Mouse (Mus musculus): ENCODE measurements around the gene Dlst. TPM values are rescaled to one million over a fixed set of nuclear protein-coding genes. Genes with fewer than 3 reads are reported as not detected.
A peak's percentile ranks its signal among the peaks of the same experiment; 100 is the strongest.

Dlst gene
- polyA plus RNA-seq, 1 experiment from 2014 or later = 119 TPM

GRCm38 (mm10) chr12:85177740-85178239, 67.2 kb downstream of the Dlst start, which contains the start of gene Pgf:
Gene Pgf, minus strand, starts transcription at chr12:85177790.
- Histone ChIP-seq H3K4me2 (replicated peaks; ENCODE audit: low read depth, low read length) (peak within 1 kb of the TSS; percentile 73), H3K9me3 (ENCODE audit: control insufficient read depth, low read length) (no peaks in the 10 kb centered on the region), H3K4me3 (ENCODE audit: low read length) (peak within 1 kb of the TSS; percentile 33), H3K4me1 (ENCODE audit: control insufficient read depth, insufficient read depth, low read length) (peaks cover 41% of the 10 kb centered on the region), H3K36me3 (ENCODE audit: control insufficient read depth, insufficient read depth, low read length) (no peaks in the 10 kb centered on the region), H3K27ac (ENCODE audit: low read depth, low read length) (peak within 1 kb of the TSS; percentile 39; the same call in 1 of the 2 replicates), H3K27me3 (ENCODE audit: control insufficient read depth, insufficient read depth, low read length) (no peaks in the 10 kb centered on the region; the same call in 1 of the 2 replicates), H3K9ac (ENCODE audit: low read depth, low read length) (peak within 1 kb of the TSS; percentile 49)
- 71% methylated on average over 10 of the region's 10 CpGs for WGBS
- no peak for ATAC-seq (ENCODE audit: low FRiP score, low TSS enrichment)

GRCm38 (mm10) chr12:85178294-85178693, 67.7 kb downstream of the Dlst start:
- WGBS = 49% methylated on average over 2 of the region's 2 CpGs
- H3K9ac ChIP-seq (ENCODE audit: low read depth, low read length) = no peak overlapping the region
- 0 out of 2 replicates have a peak overlapping the region, but pooled peaks have one; percentile 6 for H3K27ac ChIP-seq (ENCODE audit: low read depth, low read length)
- no peak overlapping the region for H3K4me2 ChIP-seq (replicated peaks; ENCODE audit: low read depth, low read length)
- ATAC-seq (ENCODE audit: low FRiP score, low TSS enrichment) = no peak
- no peak overlapping the region for H3K4me3 ChIP-seq (ENCODE audit: low read length)
- H3K27me3 ChIP-seq (ENCODE audit: control insufficient read depth, insufficient read depth, low read length) = no peaks in the 10 kb centered on the region; the same call in 1 of the 2 replicates
- peaks cover 41% of the 10 kb centered on the region for H3K4me1 ChIP-seq (ENCODE audit: control insufficient read depth, insufficient read depth, low read length)
- no peaks in the 10 kb centered on the region for H3K36me3 ChIP-seq (ENCODE audit: control insufficient read depth, insufficient read depth, low read length)
- no peaks in the 10 kb centered on the region for H3K9me3 ChIP-seq (ENCODE audit: control insufficient read depth, low read length)

- no peaks in the 10 kb centered on the region for H3K9me3 ChIP-seq (ENCODE audit: control insufficient read depth, low read length)
- no peak overlapping the region for H3K27ac ChIP-seq (ENCODE audit: low read depth, low read length)
- ATAC-seq (ENCODE audit: low FRiP score, low TSS enrichment) = no peak
- no peaks in the 10 kb centered on the region for H3K27me3 ChIP-seq (ENCODE audit: control insufficient read depth, insufficient read depth, low read length)
- H3K4me1 ChIP-seq (ENCODE audit: control insufficient read depth, insufficient read depth, low read length) = peaks cover 26% of the 10 kb centered on the region
- H3K4me3 ChIP-seq (ENCODE audit: low read length) = no peak overlapping the region
- 22% methylated on average over 17 of the region's 17 CpGs for WGBS
- no peaks in the 10 kb centered on the region for H3K36me3 ChIP-seq (ENCODE audit: control insufficient read depth, insufficient read depth, low read length)
- no peak overlapping the region for H3K9ac ChIP-seq (ENCODE audit: low read depth, low read length)
- H3K4me2 ChIP-seq (replicated peaks; ENCODE audit: low read depth, low read length) = no peak overlapping the region
These were observed 71.1 kb downstream of the Dlst start for GRCm38 (mm10) chr12:85181475-85182344.

- Histone ChIP-seq H3K9ac (ENCODE audit: low read depth, low read length) (no peak overlapping the region), H3K4me2 (replicated peaks; ENCODE audit: low read depth, low read length) (no peak overlapping the region), H3K27ac (ENCODE audit: low read depth, low read length) (no peak overlapping the region), H3K4me3 (ENCODE audit: low read length) (no peak overlapping the region), H3K27me3 (ENCODE audit: control insufficient read depth, insufficient read depth, low read length) (no peaks in the 10 kb centered on the region), H3K36me3 (ENCODE audit: control insufficient read depth, insufficient read depth, low read length) (no peaks in the 10 kb centered on the region), H3K9me3 (ENCODE audit: control insufficient read depth, low read length) (no peaks in the 10 kb centered on the region), H3K4me1 (ENCODE audit: control insufficient read depth, insufficient read depth, low read length) (peaks cover 21% of the 10 kb centered on the region)
- peak; percentile 46; the same call in 1 of the 2 replicates for ATAC-seq (ENCODE audit: low FRiP score, low TSS enrichment)
- WGBS = 5% methylated on average over 8 of the region's 8 CpGs
These were observed 71.7 kb downstream of the Dlst start for GRCm38 (mm10) chr12:85182345-85182643.

- H3K9me3 ChIP-seq (ENCODE audit: control insufficient read depth, low read length) = no peaks in the 10 kb centered on the region
- H3K4me3 ChIP-seq (ENCODE audit: low read length) = no peak overlapping the region
- no peak overlapping the region for H3K27ac ChIP-seq (ENCODE audit: low read depth, low read length)
- H3K4me2 ChIP-seq (replicated peaks; ENCODE audit: low read depth, low read length) = no peak overlapping the region
- 62% methylated on average over 5 of the region's 5 CpGs for WGBS
- H3K4me1 ChIP-seq (ENCODE audit: control insufficient read depth, insufficient read depth, low read length) = peaks cover 17% of the 10 kb centered on the region
- no peaks in the 10 kb centered on the region for H3K27me3 ChIP-seq (ENCODE audit: control insufficient read depth, insufficient read depth, low read length)
- no peak overlapping the region for H3K9ac ChIP-seq (ENCODE audit: low read depth, low read length)
- no peaks in the 10 kb centered on the region for H3K36me3 ChIP-seq (ENCODE audit: control insufficient read depth, insufficient read depth, low read length)
- no peak for ATAC-seq (ENCODE audit: low FRiP score, low TSS enrichment)
These were observed 72.3 kb downstream of the Dlst start for GRCm38 (mm10) chr12:85182898-85183297.

- Histone ChIP-seq H3K36me3 (ENCODE audit: control insufficient read depth, insufficient read depth, low read length) (no peaks in the 10 kb centered on the region), H3K9ac (ENCODE audit: low read depth, low read length) (no peak overlapping the region), H3K4me3 (ENCODE audit: low read length) (no peak overlapping the region), H3K9me3 (ENCODE audit: control insufficient read depth, low read length) (no peaks in the 10 kb centered on the region), H3K27me3 (ENCODE audit: control insufficient read depth, insufficient read depth, low read length) (no peaks in the 10 kb centered on the region), H3K4me2 (replicated peaks; ENCODE audit: low read depth, low read length) (no peak overlapping the region), H3K4me1 (ENCODE audit: control insufficient read depth, insufficient read depth, low read length) (peaks cover 13% of the 10 kb centered on the region), H3K27ac (ENCODE audit: low read depth, low read length) (no peak overlapping the region)
- ATAC-seq (ENCODE audit: low FRiP score, low TSS enrichment) = no peak
- WGBS = 59% methylated on average over 5 of the region's 5 CpGs
These were observed 73.5 kb downstream of the Dlst start for GRCm38 (mm10) chr12:85184118-85184517.

Other genes starting within 250 kb of the Dlst start
- gene Ltbp2, start 234.3 kb upstream of the Dlst start, polyA plus RNA-seq (2014; fragmentation: Nextera tagmentation; extraction: Ambion mirVana) = 0.08 TPM in 1 of 2 replicates, not detected in the other
- gene Fcf1, start 139.9 kb upstream of the Dlst start, polyA plus RNA-seq (2014; fragmentation: Nextera tagmentation; extraction: Ambion mirVana) = 153 and 212 TPM in 2 replicates
- 8.4 and 15.7 TPM in 2 replicates for gene Arel1, start 139.9 kb upstream of the Dlst start, polyA plus RNA-seq (2014; fragmentation: Nextera tagmentation; extraction: Ambion mirVana)
- 44.1 and 47.0 TPM in 2 replicates for gene Ylpm1, start 114.5 kb upstream of the Dlst start, polyA plus RNA-seq (2014; fragmentation: Nextera tagmentation; extraction: Ambion mirVana)
- 2.9 and 3.3 TPM in 2 replicates for gene Prox2, start 74 bp upstream of the Dlst start, polyA plus RNA-seq (2014; fragmentation: Nextera tagmentation; extraction: Ambion mirVana)
- gene Rps6kl1, start 40.4 kb downstream of the Dlst start, polyA plus RNA-seq (2014; fragmentation: Nextera tagmentation; extraction: Ambion mirVana) = 0.61 and 1.0 TPM in 2 replicates
- 16.3 and 21.9 TPM in 2 replicates for gene Pgf, start 67.0 kb downstream of the Dlst start, polyA plus RNA-seq (2014; fragmentation: Nextera tagmentation; extraction: Ambion mirVana)
- 95.7 and 105 TPM in 2 replicates for gene Eif2b2, start 108.6 kb downstream of the Dlst start, polyA plus RNA-seq (2014; fragmentation: Nextera tagmentation; extraction: Ambion mirVana)
- 6.2 and 10.8 TPM in 2 replicates for gene Mlh3, start 159.8 kb downstream of the Dlst start, polyA plus RNA-seq (2014; fragmentation: Nextera tagmentation; extraction: Ambion mirVana)
- 57.7 and 89.4 TPM in 2 replicates for gene Acyp1, start 177.6 kb downstream of the Dlst start, polyA plus RNA-seq (2014; fragmentation: Nextera tagmentation; extraction: Ambion mirVana)
- 2.0 and 3.2 TPM in 2 replicates for gene Zc2hc1c, start 177.8 kb downstream of the Dlst start, polyA plus RNA-seq (2014; fragmentation: Nextera tagmentation; extraction: Ambion mirVana)
- 13.1 and 19.1 TPM in 2 replicates for gene Nek9, start 228.5 kb downstream of the Dlst start, polyA plus RNA-seq (2014; fragmentation: Nextera tagmentation; extraction: Ambion mirVana)

All from kidney, embryonic 14.5 days (tissue).